18 mouse cellular contexts compared by ENCODE assay signal in genomic region chr17:54438435-54438834, GRCm38 (mm10).
DNase-seq lines count a peak whose midpoint lies in the region; ATAC-seq and TF ChIP-seq lines count a peak whose summit lies in the region.
"Had no signal": no experiment of that assay in that cellular context is flagged by ENCODE, and none has a peak within 500 bp of the region (broad histone marks: within the 10 kb centered on the region; RNA-seq: fewer than 3 reads in every experiment).

No protein-coding gene starts in this region.

- no peaks in the 10 kb centered on the region for H3K27me3 ChIP-seq in hindbrain, postnatal 0 days (ENCODE audit: insufficient read depth, low read length)
- H3K27me3 ChIP-seq in hindbrain, embryonic 16.5 days (replicated peaks; ENCODE audit: control insufficient read depth, insufficient read depth, low read length), result no peaks in the 10 kb centered on the region
- H3K27me3 ChIP-seq: kidney, embryonic 15.5 days; liver, embryonic 15.5 days had no signal

- no peak for TF ChIP-seq CTCF in hindbrain, postnatal 0 days (IDR thresholded peaks at IDR 0.05; ENCODE audit: low read depth)

- peak; percentile 2 for DNase-seq in hindbrain, postnatal 0 days (ENCODE audit: low spot score)
- peak; percentile 25 to 46 for DNase-seq in left cerebral cortex, postnatal 10 days (ENCODE audit: extremely low spot score in 1 of 2, low spot score in 2 of 2)
- DNase-seq in right cerebral cortex, postnatal 25 days, result peak; percentile 20
- DNase-seq in thymus, adult 18-20 months, result no peak
- DNase-seq: adrenal gland, postnatal 25 days; B cell, adult 2 months; cerebellum, postnatal 14 days; embryo, embryonic 11 days; gastrocnemius, postnatal 10 days; lung, postnatal 14 days had no signal

- no peaks in the 10 kb centered on the region for H3K9me3 ChIP-seq in hindbrain, postnatal 0 days (ENCODE audit: low read length)
- H3K9me3 ChIP-seq in hindbrain, embryonic 16.5 days (ENCODE audit: control insufficient read depth, low read length), result no peaks in the 10 kb centered on the region
- H3K9me3 ChIP-seq: kidney, embryonic 15.5 days; liver, embryonic 15.5 days had no signal

- H3K9ac ChIP-seq in hindbrain, postnatal 0 days (replicated peaks; ENCODE audit: low read length), result no peak overlapping the region
- no peak overlapping the region for H3K9ac ChIP-seq in hindbrain, embryonic 16.5 days (ENCODE audit: low read depth, low read length)
- H3K9ac ChIP-seq: kidney, embryonic 15.5 days; liver, embryonic 15.5 days had no signal

- H3K4me1 ChIP-seq in hindbrain, postnatal 0 days (ENCODE audit: insufficient read depth, low read length), result no peaks in the 10 kb centered on the region
- H3K4me1 ChIP-seq in hindbrain, embryonic 16.5 days (ENCODE audit: control insufficient read depth, insufficient read depth, low read depth, low read length), result no peaks in the 10 kb centered on the region
- H3K4me1 ChIP-seq: kidney, embryonic 15.5 days; liver, embryonic 15.5 days had no signal

- H3K4me2 ChIP-seq in hindbrain, postnatal 0 days (ENCODE audit: low read depth, low read length), result no peak overlapping the region
- H3K4me2 ChIP-seq in hindbrain, embryonic 16.5 days (ENCODE audit: low read length), result no peak overlapping the region
- H3K4me2 ChIP-seq: kidney, embryonic 15.5 days; liver, embryonic 15.5 days had no signal

- ATAC-seq in hindbrain, postnatal 0 days, result no peak
- ATAC-seq in hindbrain, embryonic 16.5 days, result no peak
- ATAC-seq in frontal cortex, adult (ENCODE audit: low TSS enrichment), result peak; percentile 99
- no peak for ATAC-seq in monocyte, adult 5-6 weeks (replicated peaks; ENCODE audit: insufficient number of reproducible peaks, low FRiP score, low TSS enrichment, poor library complexity, severe bottlenecking)
- no peak for ATAC-seq in megakaryocyte, adult 5-6 weeks (ENCODE audit: poor library complexity, severe bottlenecking)
- ATAC-seq: midbrain, embryonic 16.5 days had no signal

- WGBS in hindbrain, postnatal 0 days, result 78% methylated on average over 1 of the region's 1 CpGs
- WGBS in hindbrain, embryonic 16.5 days, result 76% methylated on average over 1 of the region's 1 CpGs

- intact Hi-C loops in left cerebral cortex, postnatal 10 days (cut with DNase I), result no loop called here

- H3K4me3 ChIP-seq in hindbrain, postnatal 0 days (ENCODE audit: low read length), result no peak overlapping the region
- H3K4me3 ChIP-seq in hindbrain, embryonic 16.5 days (ENCODE audit: low read length), result no peak overlapping the region
- H3K4me3 ChIP-seq: erythroblast, embryonic 14.5 days; kidney, embryonic 15.5 days; liver, embryonic 15.5 days had no signal

- no peaks in the 10 kb centered on the region for H3K36me3 ChIP-seq in hindbrain, postnatal 0 days (ENCODE audit: insufficient read depth, low read length)
- H3K36me3 ChIP-seq in hindbrain, embryonic 16.5 days (ENCODE audit: control insufficient read depth, insufficient read depth, low read length), result no peaks in the 10 kb centered on the region
- H3K36me3 ChIP-seq: kidney, embryonic 15.5 days; liver, embryonic 15.5 days had no signal

- no peak overlapping the region for H3K27ac ChIP-seq in hindbrain, postnatal 0 days
- no peak overlapping the region for H3K27ac ChIP-seq in hindbrain, embryonic 16.5 days (ENCODE audit: low read depth, low read length)
- H3K27ac ChIP-seq: kidney, embryonic 15.5 days; liver, embryonic 15.5 days had no signal

Comparison
In these comparisons a context has a peak if more than half of its experiments do, and no peak if none do; other contexts are left out.
1. DNase-seq: peak in hindbrain, postnatal 0 days (single experiment), left cerebral cortex, postnatal 10 days (2 of 2) and right cerebral cortex, postnatal 25 days (single experiment); none in thymus, adult 18-20 months (0 of 2).